Mouse (Mus musculus): ENCODE results near the gene Il2ra.

DNA sequence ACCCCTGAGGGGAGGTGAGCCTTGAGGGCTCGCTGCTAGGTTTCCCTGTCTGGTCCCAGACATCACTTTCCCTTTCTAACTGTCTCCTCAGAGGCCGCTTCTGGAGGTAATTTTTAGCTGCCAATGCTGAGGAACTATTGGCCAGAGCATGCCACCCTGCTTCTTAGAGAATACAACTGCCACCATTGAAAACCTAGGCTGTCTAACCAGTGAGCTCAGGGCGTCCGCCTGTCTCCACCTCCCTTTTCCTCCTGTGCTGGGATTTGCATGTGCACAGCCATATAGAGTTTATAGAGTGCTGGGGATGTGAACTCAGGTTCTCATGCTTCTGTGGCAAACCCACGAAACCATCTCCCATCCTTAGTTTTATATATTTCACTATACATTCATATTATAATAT is 11.2 kb downstream of the Il2ra start:
- no peak for TF ChIP-seq CTCF (IDR thresholded peaks at IDR 0.05; ENCODE audit: borderline replicate concordance, control insufficient read depth, extremely low read depth, insufficient read depth, low read length, poor library complexity)
- TF ChIP-seq POLR2A (IDR thresholded peaks at IDR 0.05; ENCODE audit: control insufficient read depth, extremely low read depth, insufficient read depth, low read length, poor library complexity): no peak
